Mouse (Mus musculus) forebrain, embryonic 10.5 days (tissue): ENCODE data around the gene Rab1a. TPM values are rescaled to one million over a fixed set of nuclear protein-coding genes. Genes with fewer than 3 reads are reported as not detected.
A peak's percentile ranks its signal among the peaks of the same experiment; 100 is the strongest.
"Not testable (repeated sequence)": the region's sequence is repeated elsewhere in the genome, so short reads cannot be mapped to it uniquely, and the experiment has no call there.

Experiments used
- DNase-seq: peaks from one replicate; pipeline ENCODE4 v3.0.0-alpha.2; 2017; ENCODE audit warnings: low spot score; ENCODE audit errors: extremely low spot score
- H3K27ac ChIP-seq: fragments of 300-500 bp; sonication (generic); 2 replicates; pipeline ENCODE4 v1.5.1; 2016; ENCODE audit warnings: mild to moderate bottlenecking
- H3K27me3 ChIP-seq: fragments of 300-500 bp; sonication (generic); 2 replicates; pipeline ENCODE4 v1.6.1; 2016; ENCODE audit warnings: mild to moderate bottlenecking; ENCODE audit not compliant: poor library complexity, severe bottlenecking
- H3K36me3 ChIP-seq: fragments of 300-500 bp; sonication (generic); replicated peaks from 2 replicates; pipeline ENCODE4 v1.6.1; 2016; ENCODE audit warnings: mild to moderate bottlenecking, moderate library complexity
- H3K4me1 ChIP-seq: fragments of 300-500 bp; sonication (generic); 2 replicates; pipeline ENCODE4 v1.6.1; 2016
- H3K4me3 ChIP-seq: fragments of 300-500 bp; sonication (generic); 2 replicates; pipeline ENCODE4 v1.5.1; 2016; ENCODE audit warnings: mild to moderate bottlenecking, moderate library complexity
- H3K9me3 ChIP-seq: fragments of 300-500 bp; sonication (generic); 2 replicates; pipeline ENCODE4 v1.6.1; 2016; ENCODE audit warnings: mild to moderate bottlenecking, moderate library complexity
- WGBS: fragments of 180-500 bp; shearing (Covaris S2); methylation state at CpG from one replicate; pipeline ENCODE4 v1.1.7; 2016; 5-methylcytosine and 5-hydroxymethylcytosine counted together
- polyA plus RNA-seq: library from polyadenylated mRNA; unstranded; fragments of >200 nt; fragmentation: Nextera tagmentation; extraction: Ambion mirVana; gene quantifications from 2 replicates; pipeline ENCODE4 v1.2.1, GENCODE M21; 2016

Rab1a gene
- polyA plus RNA-seq = 200 and 210 TPM in 2 replicates

DNA sequence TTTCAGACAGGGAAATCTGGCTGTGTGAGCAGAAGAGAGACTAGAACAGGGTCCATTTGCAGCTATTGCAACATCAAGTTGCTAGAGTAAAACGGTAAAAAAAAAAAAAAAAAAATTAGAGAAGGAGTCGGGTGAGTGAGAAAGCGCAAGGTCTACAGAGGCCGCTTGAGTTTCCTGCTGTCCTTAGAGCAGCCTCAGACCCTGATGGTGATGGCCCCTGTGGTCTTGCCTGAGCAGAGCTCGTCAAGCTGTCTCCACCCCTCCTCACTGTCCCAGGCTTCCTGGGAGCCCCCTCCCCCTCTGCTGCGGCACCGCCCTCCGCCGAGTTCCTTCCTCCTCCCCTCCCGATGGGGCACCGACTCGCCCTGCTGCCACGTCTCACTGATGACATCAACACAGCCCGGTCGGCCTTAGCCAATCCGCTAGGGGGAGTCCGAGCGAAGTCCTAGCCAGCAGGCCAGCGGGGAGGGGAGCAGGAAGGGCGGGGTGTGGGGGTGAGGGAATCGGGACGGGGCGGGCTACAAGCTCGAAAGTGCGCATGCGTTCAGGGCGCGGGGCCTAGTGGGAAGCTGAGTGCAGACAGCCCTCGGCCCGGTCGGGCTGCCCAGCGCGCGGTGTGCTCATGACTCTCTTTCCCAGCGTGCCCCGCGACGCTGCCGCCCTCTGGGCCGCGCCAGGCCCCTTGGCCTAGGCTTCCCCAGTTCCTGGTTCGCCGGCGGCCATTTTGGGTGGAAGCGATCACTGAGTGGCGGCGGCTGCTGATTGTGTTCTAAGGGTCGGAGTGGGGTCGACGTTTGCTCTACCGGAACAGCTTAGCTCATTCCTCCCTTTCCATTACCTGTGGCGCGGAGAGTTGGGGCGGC, at the start of gene Rab1a:
Gene Rab1a, plus strand, starts transcription at position 720 of the 863 bp plus-strand sequence.
- under 1% methylated on average over 50 of the region's 54 CpGs for WGBS

DNA sequence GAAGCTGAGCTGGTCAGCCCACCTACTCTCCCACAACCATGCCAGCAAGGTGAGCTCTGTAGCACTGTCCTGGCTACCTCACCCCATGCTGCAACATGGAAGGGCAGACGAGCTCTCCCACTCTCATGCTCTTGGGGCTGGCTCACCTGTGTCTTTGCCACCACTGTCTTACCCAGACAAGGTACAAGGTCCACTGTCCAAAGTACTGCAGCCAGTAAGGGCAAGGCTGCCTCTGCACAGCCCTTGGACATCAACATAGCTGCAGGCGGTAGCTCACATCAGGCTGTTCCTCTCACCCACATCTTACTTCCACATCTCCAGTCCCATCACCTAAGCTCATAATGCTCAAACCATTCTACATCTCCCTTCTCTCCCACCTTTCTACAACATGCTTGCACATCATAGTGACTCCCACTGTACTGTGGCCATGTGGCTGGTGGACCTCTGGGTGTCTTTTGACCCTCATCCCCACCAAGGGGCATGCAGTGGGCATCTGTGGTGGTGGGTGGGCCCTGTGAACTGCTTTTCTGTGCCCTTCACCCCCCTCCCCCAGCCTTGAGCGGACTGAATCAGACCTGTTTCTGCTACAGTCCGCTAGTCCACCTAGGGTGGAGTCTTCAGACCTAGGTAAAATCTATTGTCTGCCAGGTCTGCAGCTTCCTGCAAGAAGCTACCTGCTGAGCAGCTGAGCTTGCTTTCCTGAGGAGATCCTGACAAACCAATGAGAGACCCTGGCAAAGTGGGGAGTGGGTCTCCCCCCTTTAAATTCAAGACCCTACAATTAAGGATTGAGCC, 48.9 kb upstream of the Rab1a start:
- H3K27me3 ChIP-seq = no peaks in the 10 kb centered on the region
- H3K27ac ChIP-seq = no peak overlapping the region
- 90% methylated on average over 4 of the region's 4 CpGs for WGBS
- no peaks in the 10 kb centered on the region for H3K4me1 ChIP-seq
- no peak overlapping the region for H3K4me3 ChIP-seq
- H3K9me3 ChIP-seq = no peaks in the 10 kb centered on the region
- DNase-seq = no peak
- no peaks in the 10 kb centered on the region for H3K36me3 ChIP-seq

More for the DNA sequence above, at the start of gene Rab1a:
- no peaks in the 10 kb centered on the region for H3K9me3 ChIP-seq
- H3K27ac ChIP-seq = peak within 1 kb of the TSS; percentile 96
- H3K4me1 ChIP-seq = peaks cover 24% of the 10 kb centered on the region
- H3K4me3 ChIP-seq = peak within 1 kb of the TSS; percentile 99
- no peaks in the 10 kb centered on the region for H3K27me3 ChIP-seq
- H3K36me3 ChIP-seq = peaks cover 9% of the 10 kb centered on the region; the same call in 1 of the 2 replicates
- DNase-seq = peak; percentile 100

DNA sequence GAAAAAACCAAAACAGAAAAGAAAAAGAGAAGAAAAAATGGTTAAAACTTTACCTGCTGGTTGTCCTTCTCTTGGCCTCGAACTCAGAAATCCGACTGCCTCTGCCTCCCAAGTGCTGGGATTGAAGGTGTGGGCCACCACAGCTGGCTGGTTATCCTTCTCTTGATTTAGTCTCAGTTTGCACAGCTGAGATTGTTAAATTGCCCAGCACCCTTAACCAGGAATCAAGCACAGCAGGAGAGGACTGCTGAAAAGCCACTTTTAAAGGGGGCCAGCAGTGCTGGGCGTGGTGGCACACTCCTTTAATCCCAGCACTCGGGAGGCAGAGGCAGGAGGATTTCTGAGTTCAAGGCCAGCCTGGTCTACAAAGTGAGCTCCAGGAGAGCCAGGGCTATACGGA, 47.7 kb upstream of the Rab1a start:
- H3K4me3 ChIP-seq, H3K4me1 ChIP-seq, H3K9me3 ChIP-seq, H3K27me3 ChIP-seq, H3K36me3 ChIP-seq, DNase-seq, H3K27ac ChIP-seq: not testable (repeated sequence)
- 90% methylated on average over 5 of the region's 5 CpGs for WGBS

DNA sequence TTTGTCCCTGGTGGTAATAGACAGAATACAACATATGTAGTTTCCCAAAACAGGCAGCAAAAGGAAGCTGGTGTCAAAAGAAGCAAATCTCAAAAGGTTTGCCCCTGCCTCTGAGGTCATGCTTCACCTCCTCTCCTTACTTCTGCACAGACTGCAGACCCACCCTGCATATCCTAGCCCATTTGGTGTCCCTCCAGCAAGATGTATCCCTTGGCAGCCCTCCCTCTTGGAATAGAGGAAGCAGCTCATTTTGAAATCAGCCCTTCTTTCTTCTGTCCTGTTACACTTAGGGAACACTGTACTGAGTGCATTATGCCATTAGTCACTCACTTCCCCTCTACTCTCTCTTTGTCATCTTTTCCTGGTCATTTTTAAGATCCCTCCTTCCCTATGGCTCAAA, 42.4 kb upstream of the Rab1a start:
- DNase-seq = no peak
- H3K27me3 ChIP-seq = no peaks in the 10 kb centered on the region
- no peak overlapping the region for H3K27ac ChIP-seq
- no peak overlapping the region for H3K4me3 ChIP-seq
- H3K4me1 ChIP-seq = no peaks in the 10 kb centered on the region
- H3K36me3 ChIP-seq = no peaks in the 10 kb centered on the region
- H3K9me3 ChIP-seq = no peaks in the 10 kb centered on the region

DNA sequence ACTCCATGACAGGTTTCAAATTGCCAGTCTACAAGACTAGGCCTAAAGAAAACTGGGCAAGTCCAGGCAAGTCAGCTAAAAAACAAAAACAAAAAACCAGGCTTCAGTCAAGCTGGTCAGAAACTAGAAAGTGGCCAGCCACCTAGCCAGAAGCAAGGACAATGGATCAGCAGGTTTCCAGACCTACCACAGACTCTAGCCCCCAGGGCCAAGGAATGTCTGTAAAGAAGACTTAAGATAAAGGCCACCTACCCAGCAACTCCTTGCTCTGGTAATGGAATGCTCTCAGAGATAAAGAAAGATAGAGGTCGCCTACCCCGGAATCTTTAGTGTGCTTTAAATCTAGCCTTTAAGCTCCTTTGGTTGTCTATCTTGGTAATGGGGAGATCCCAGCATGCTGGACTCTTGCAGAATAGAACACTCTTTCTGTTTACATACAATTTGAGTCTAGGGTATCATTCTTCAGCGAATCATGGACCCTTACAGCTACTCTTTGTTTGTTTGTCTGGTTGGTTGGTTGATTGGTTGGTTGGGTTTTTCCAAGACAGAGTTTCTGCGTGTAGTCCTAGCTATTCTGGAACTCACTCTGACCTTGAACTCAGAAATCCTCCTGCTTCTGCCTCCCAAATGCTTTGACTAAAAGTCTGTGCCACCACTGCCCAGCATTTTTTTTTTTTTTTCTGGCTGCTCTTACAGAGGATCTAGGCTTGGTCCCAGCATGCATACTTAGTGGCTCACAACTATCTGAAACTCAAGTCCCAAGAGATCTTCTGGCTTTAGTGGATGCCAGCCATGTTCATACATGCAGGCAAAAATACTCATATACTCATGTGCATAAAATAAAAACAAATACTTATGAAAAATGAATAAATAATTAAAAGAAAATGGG, 36.0 kb upstream of the Rab1a start:
- WGBS = 57% methylated on average over 4 of the region's 4 CpGs
- Histone ChIP-seq H3K9me3 (no peaks in the 10 kb centered on the region; the same call in 1 of the 2 replicates), H3K36me3 (no peaks in the 10 kb centered on the region), H3K4me3 (no peak overlapping the region), H3K27ac (no peak overlapping the region), H3K27me3 (no peaks in the 10 kb centered on the region), H3K4me1 (no peaks in the 10 kb centered on the region)
- no peak for DNase-seq

DNA sequence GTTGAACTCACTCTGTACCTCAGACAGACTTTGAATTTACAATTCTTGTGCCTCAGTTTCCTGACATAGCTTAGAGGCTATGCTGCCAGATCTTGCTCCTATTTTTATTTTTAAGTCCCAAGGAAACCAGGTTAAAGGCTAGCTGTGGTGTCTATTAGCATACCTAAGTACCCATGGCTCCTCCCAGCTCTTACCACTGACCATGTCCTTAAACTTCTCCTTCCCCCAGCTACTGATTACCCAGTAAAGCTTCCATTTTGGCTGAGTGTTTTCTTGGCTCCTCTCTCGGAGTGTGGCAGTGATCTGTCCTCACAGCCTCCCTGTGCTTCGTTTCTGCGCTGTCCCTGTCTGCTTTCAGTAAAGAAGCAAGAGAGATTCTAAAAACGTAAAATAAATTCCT, 35.2 kb upstream of the Rab1a start:
- Histone ChIP-seq H3K9me3 (no peaks in the 10 kb centered on the region; the same call in 1 of the 2 replicates), H3K4me3 (no peak overlapping the region), H3K27me3 (no peaks in the 10 kb centered on the region), H3K4me1 (no peaks in the 10 kb centered on the region), H3K36me3 (no peaks in the 10 kb centered on the region), H3K27ac (no peak overlapping the region)
- 93% methylated on average over 4 of the region's 4 CpGs for WGBS
- DNase-seq = no peak

DNA sequence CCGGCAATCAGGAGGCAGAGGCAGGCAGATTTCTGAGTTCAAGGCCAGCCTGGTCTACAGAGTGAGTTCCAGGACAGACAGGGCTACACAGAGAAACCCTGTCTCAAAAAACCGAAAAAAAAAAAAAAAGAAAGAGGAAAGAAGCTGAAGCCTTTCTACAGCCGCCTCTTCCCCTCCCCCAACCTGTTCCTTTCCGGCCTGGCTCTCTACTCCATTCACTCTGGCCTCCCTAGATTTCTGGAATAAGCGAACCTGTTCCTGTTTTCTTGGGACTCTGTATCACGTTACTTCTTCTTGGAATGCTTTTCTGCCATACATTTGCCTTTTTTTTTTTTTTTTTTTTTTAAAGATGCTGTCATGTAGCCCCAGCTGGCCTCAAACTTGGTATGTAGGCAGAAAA, 34.8 kb upstream of the Rab1a start:
- DNase-seq, H3K9me3 ChIP-seq, H3K36me3 ChIP-seq, H3K27ac ChIP-seq, H3K4me3 ChIP-seq, H3K4me1 ChIP-seq, H3K27me3 ChIP-seq: not testable (repeated sequence)
- WGBS = 83% methylated on average over 6 of the region's 6 CpGs

DNA sequence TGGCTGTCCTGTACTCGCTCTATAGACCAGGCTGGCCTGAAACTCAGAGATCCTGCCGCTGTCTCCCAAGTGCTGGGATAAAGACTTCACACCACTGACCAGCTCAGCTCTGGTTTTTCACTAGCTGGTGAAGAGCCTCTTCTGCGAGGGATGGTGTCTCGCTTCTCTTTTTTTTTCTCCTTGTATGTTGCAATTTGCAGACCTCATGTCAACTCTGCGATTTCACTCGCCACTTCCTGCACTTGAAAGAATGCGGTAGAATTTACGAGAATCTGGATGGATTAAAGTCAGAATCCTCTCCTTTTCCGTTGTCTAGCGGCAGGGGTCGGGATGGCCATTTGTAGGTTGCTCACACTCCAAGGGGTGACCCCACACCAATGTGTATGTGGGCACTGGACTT, 32.3 kb upstream of the Rab1a start:
- Histone ChIP-seq H3K9me3 (no peaks in the 10 kb centered on the region; the same call in 1 of the 2 replicates), H3K4me1 (peaks cover 6% of the 10 kb centered on the region), H3K27me3 (no peaks in the 10 kb centered on the region), H3K4me3 (no peak overlapping the region), H3K36me3 (no peaks in the 10 kb centered on the region), H3K27ac (no peak overlapping the region)
- WGBS = 92% methylated on average over 11 of the region's 11 CpGs
- no peak for DNase-seq

DNA sequence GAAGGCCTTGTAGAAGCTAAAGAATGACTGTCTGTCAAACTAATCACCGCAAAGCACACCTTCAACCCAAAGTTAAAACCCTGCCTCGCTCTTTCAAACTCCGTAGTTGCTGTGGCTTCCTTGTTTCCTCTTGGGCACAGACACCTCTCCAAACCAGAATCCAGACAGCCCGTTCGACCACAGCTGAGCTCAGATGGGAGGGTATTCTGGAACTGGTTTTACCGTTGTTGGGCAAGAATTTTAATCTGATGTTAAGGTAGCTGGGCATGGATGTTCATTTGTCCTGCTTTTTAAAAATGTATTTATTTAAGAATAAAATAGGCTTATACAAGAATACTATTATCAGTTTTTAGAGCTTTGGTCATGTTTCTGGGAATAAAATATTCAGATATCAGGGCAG, 14.0 kb upstream of the Rab1a start:
- H3K4me1 ChIP-seq = no peaks in the 10 kb centered on the region
- H3K36me3 ChIP-seq = no peaks in the 10 kb centered on the region
- H3K9me3 ChIP-seq = no peaks in the 10 kb centered on the region
- H3K27me3 ChIP-seq = no peaks in the 10 kb centered on the region
- no peak for DNase-seq
- H3K4me3 ChIP-seq = no peak overlapping the region
- 86% methylated on average over 6 of the region's 6 CpGs for WGBS
- H3K27ac ChIP-seq = no peak overlapping the region

DNA sequence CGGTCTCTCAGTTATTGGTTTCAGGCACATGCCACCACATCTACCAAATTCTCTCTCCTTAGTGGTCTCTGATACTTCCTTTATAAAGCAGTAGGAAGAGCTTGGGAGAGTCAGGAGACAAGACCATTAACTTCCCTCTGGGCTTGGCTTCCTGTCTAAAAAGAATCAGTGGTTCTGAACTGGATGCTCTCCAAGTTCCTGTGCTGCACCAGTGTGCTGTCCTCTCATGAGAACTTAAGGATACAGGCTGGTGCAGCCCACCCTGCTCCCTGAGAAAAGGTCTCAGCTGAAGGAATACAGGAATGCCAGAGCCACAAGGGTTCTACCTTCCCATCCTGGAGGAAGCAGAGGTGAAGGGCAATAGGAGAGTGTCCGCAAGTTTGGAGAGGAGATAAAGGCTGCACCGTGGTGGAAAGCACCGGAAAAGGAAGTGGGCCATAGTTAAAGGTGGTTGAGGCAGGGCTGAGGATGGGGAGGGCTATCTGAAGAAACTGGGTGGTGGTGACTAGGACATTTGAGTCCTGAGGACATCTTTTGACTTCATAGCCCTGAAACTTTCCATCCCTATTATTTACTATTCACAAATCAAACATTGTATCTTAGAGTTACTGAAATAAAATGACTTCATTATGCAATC, 8.0 kb upstream of the Rab1a start:
- H3K36me3 ChIP-seq = no peaks in the 10 kb centered on the region
- no peak overlapping the region for H3K4me3 ChIP-seq
- H3K27me3 ChIP-seq = no peaks in the 10 kb centered on the region
- H3K27ac ChIP-seq = no peak overlapping the region
- H3K4me1 ChIP-seq = no peaks in the 10 kb centered on the region
- H3K9me3 ChIP-seq = no peaks in the 10 kb centered on the region
- 94% methylated on average over 4 of the region's 4 CpGs for WGBS
- DNase-seq = no peak

DNA sequence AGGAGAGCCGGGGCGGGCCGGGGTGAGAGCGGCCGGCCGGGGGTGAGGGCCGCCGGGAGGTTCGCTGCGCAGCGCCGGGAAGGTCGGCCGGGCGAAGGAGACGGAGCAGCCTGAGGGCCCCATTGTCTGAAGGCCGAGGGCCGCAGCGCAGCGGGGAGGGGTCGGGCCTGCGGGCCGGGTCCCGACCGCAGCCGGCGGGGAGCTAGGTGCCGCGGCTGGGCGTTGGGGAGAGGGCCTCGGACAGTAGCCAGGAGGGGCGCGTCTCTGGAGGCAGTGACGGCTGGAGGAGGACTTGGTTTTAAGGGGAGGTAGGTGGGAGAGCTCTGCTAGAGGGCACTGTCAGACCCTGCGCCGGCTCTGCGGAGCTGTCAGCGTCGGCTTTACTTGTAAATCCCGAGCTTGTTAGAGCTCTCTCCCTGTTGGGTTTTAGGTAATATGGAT, 449 bp downstream of the Rab1a start:
- no peak for DNase-seq
- H3K27me3 ChIP-seq = no peaks in the 10 kb centered on the region
- H3K27ac ChIP-seq = peak overlapping the region; percentile 96
- 1% methylated on average over 40 of the region's 40 CpGs for WGBS
- peaks cover 9% of the 10 kb centered on the region; the same call in 1 of the 2 replicates for H3K36me3 ChIP-seq
- no peaks in the 10 kb centered on the region for H3K9me3 ChIP-seq
- peak overlapping the region; percentile 99 for H3K4me3 ChIP-seq
- H3K4me1 ChIP-seq = peaks cover 24% of the 10 kb centered on the region
